Mouse (Mus musculus): ENCODE results near the gene Hyal1. TPM values are rescaled to one million over a fixed set of nuclear protein-coding genes. Genes with fewer than 3 reads are reported as not detected.
A peak's percentile ranks its signal among the peaks of the same experiment; 100 is the strongest.

Gene Hyal1
- polyA plus RNA-seq, 1 experiment from 2014 or later, result 6.4 TPM

GRCm38 (mm10) chr9:107607036-107607435 lies 30.3 kb downstream of the Hyal1 start:
- peaks cover 10% of the 10 kb centered on the region for H3K4me1 ChIP-seq (ENCODE audit: control insufficient read depth, insufficient read depth, low read depth, low read length)

DNA sequence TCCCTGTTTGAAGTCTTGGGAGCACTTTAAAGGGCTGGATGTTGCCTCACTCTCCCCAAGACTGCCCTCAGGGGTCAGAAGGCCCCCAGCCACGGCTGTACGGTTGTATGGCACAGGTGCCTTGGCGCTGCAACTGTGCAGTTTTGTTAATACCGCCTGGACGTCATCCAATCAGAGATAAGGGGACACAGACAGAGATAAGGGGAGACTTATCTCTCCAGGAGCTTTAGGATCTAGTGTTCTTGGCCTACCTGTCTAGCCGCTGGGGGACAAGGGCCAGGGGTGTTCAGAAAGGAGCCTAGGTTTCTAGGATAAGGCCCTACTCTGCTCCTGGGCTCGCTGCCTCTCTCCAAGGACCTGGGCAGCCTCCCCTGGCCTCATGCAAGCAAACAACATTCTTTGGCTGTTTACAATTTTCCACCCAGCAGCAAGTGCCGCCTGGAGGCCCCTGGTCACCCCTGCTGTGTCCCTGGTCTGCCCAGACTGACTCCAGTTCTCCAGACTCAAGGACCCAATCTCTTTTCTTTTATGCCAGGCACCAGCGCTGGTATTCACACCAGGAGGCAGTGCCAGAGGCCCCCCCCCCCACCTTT lies 31.0 kb downstream of the Hyal1 start:
- no peak for ATAC-seq
- 55% methylated on average over 9 of the region's 9 CpGs for WGBS
- Histone ChIP-seq H3K4me3 (ENCODE audit: low read length) (no peak overlapping the region), H3K36me3 (ENCODE audit: control insufficient read depth, insufficient read depth, low read length) (no peaks in the 10 kb centered on the region), H3K9ac (ENCODE audit: low read depth, low read length) (no peak overlapping the region), H3K27me3 (replicated peaks; ENCODE audit: control insufficient read depth, insufficient read depth, low read length) (no peaks in the 10 kb centered on the region; the same call in 1 of the 2 replicates), H3K4me1 (ENCODE audit: control insufficient read depth, insufficient read depth, low read depth, low read length) (peaks cover 11% of the 10 kb centered on the region), H3K9me3 (ENCODE audit: control insufficient read depth, low read length) (no peaks in the 10 kb centered on the region), H3K4me2 (ENCODE audit: low read length) (no peak overlapping the region), H3K27ac (ENCODE audit: low read depth, low read length) (peak overlapping the region; percentile 14; the same call in 1 of the 2 replicates)

More at GRCm38 (mm10) chr9:107607036-107607435, 30.3 kb downstream of the Hyal1 start:
- WGBS, result 60% methylated on average over 2 of the region's 2 CpGs
- Histone ChIP-seq H3K9me3 (ENCODE audit: control insufficient read depth, low read length) (no peaks in the 10 kb centered on the region), H3K9ac (ENCODE audit: low read depth, low read length) (no peak overlapping the region), H3K4me3 (ENCODE audit: low read length) (no peak overlapping the region), H3K27me3 (replicated peaks; ENCODE audit: control insufficient read depth, insufficient read depth, low read length) (no peaks in the 10 kb centered on the region; the same call in 1 of the 2 replicates), H3K4me2 (ENCODE audit: low read length) (no peak overlapping the region), H3K27ac (ENCODE audit: low read depth, low read length) (no peak overlapping the region), H3K36me3 (ENCODE audit: control insufficient read depth, insufficient read depth, low read length) (no peaks in the 10 kb centered on the region)
- no peak for ATAC-seq

DNA sequence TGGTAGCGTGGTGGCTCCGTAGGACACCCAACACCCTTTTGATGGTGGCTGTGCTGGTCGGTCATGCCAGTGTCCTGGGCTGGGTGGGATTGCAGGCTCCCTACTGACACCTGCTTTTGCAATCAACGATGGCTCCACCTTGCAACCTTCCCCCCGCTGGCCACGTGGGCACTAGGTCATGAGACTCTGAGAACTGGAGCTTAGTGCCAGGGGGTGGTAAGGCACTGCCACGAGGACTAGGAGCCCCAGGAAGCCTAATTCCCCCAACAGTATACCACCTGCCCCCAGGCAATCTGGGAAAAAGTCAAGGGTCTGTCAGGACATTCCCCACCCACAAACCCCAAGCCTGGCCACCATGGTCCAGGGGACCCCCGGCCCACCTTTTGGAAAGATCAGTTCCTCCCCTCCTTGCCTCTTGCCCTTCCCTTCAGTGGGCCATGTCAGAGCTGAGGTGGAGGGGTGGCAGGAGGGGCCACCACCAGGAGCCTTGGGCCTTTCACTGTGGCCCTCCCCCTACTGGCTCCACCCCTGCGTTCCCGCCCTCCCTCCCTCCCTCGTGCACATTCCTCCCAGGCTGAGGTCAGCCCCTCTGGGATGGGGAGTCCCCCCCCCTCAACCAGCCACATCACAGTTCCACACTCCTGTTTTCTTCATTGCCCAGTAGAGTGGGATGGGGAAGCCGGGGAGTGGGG lies 32.2 kb downstream of the Hyal1 start, which contains the start of gene Sema3b:
TSS of gene Sema3b (minus strand) at position 489 of the 692 bp plus-strand sequence.
- 0 out of 2 replicates have a peak within 1 kb of the TSS, but pooled peaks have one; percentile 20 for H3K9ac ChIP-seq (ENCODE audit: low read depth, low read length)
- no peak within 1 kb of the TSS for H3K4me3 ChIP-seq (ENCODE audit: low read length)
- H3K4me1 ChIP-seq (ENCODE audit: control insufficient read depth, insufficient read depth, low read depth, low read length), result peaks cover 11% of the 10 kb centered on the region
- ATAC-seq, result no peak
- H3K4me2 ChIP-seq (ENCODE audit: low read length), result no peak within 1 kb of the TSS
- no peak within 1 kb of the TSS; the same call in 1 of the 2 replicates for H3K27ac ChIP-seq (ENCODE audit: low read depth, low read length)
- no peaks in the 10 kb centered on the region; the same call in 1 of the 2 replicates for H3K27me3 ChIP-seq (replicated peaks; ENCODE audit: control insufficient read depth, insufficient read depth, low read length)
- no peaks in the 10 kb centered on the region for H3K9me3 ChIP-seq (ENCODE audit: control insufficient read depth, low read length)
- H3K36me3 ChIP-seq (ENCODE audit: control insufficient read depth, insufficient read depth, low read length), result peaks cover under 1% of the 10 kb centered on the region; the same call in 1 of the 2 replicates
- 42% methylated on average over 12 of the region's 12 CpGs for WGBS

DNA sequence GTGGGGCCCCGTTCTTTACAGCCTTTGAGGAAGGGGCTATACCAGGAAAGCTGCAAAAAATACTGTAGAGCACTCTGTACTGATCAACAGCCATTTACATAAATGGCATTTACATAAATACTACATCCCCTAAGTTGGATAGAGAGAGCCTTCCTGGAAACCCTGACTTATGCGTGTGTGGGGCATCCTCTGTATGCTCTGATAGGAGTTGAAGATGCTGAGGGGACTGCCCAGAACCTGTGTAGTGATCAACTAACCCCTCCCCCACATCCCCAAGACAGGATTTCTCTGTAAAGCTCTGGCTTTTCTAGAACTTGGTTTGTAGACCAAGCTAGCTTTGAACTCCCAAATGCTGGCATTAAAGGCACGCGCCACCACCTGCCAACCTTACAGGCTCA lies 32.7 kb downstream of the Hyal1 start:
- no peak overlapping the region for H3K4me3 ChIP-seq (ENCODE audit: low read length)
- ATAC-seq, result no peak

DNA sequence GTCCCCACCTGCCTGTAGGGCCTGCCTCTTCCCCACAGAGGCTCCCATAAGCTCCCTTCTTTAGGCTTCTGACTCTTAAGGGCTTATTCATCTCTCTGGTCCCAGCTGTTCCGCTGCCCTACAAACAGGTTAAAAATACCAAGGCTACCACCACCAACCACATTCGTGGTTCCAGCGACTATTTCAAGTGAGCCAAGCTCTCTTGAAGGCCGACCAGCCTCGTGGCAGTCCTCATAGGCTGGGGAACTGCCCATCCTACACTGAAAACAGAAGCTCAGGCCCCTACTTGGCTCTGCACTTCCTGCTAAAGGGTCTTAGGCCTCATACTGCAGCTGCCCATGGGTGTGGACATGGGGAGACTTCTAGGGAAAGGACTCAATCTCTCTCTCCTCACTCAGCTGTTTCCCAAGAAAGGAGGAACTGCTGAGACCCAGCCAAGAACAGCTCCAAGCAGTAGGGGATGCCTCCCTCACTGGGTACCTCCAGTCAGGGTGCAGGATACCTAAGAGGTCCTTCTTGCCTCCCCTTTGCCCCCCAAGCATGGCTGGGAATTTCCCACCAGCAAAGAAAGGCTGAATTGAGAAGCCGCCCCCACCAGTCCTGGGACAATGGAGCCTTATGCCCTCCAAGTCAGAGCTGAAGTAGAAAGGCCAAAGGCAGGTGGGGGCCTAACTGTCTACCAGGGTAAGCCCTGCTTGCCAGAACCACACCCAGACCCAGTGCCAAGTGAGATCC lies 34.9 kb downstream of the Hyal1 start:
- no peak for ATAC-seq
- WGBS, result 58% methylated on average over 6 of the region's 6 CpGs
- H3K27ac ChIP-seq (ENCODE audit: low read depth, low read length), result peak overlapping the region; percentile 99
- H3K9ac ChIP-seq (ENCODE audit: low read depth, low read length), result peak overlapping the region; percentile 77
- peak overlapping the region; percentile 87 for H3K4me2 ChIP-seq (ENCODE audit: low read length)
- peak overlapping the region; percentile 44 for H3K4me3 ChIP-seq (ENCODE audit: low read length)
- no peaks in the 10 kb centered on the region for H3K9me3 ChIP-seq (ENCODE audit: control insufficient read depth, low read length)
- no peaks in the 10 kb centered on the region for H3K27me3 ChIP-seq (replicated peaks; ENCODE audit: control insufficient read depth, insufficient read depth, low read length)
- peaks cover 20% of the 10 kb centered on the region for H3K36me3 ChIP-seq (ENCODE audit: control insufficient read depth, insufficient read depth, low read length)
- H3K4me1 ChIP-seq (ENCODE audit: control insufficient read depth, insufficient read depth, low read depth, low read length), result peaks cover 11% of the 10 kb centered on the region

More for the DNA sequence above, 32.7 kb downstream of the Hyal1 start:
- Histone ChIP-seq H3K4me2 (ENCODE audit: low read length) (no peak overlapping the region), H3K9me3 (ENCODE audit: control insufficient read depth, low read length) (no peaks in the 10 kb centered on the region), H3K9ac (ENCODE audit: low read depth, low read length) (no peak overlapping the region), H3K27me3 (replicated peaks; ENCODE audit: control insufficient read depth, insufficient read depth, low read length) (no peaks in the 10 kb centered on the region; the same call in 1 of the 2 replicates), H3K36me3 (ENCODE audit: control insufficient read depth, insufficient read depth, low read length) (peaks cover 3% of the 10 kb centered on the region; the same call in 1 of the 2 replicates), H3K27ac (ENCODE audit: low read depth, low read length) (no peak overlapping the region), H3K4me1 (ENCODE audit: control insufficient read depth, insufficient read depth, low read depth, low read length) (peaks cover 11% of the 10 kb centered on the region)
- 63% methylated on average over 4 of the region's 4 CpGs for WGBS

- H3K4me1 ChIP-seq (ENCODE audit: control insufficient read depth, insufficient read depth, low read depth, low read length), result peaks cover 11% of the 10 kb centered on the region
- no peaks in the 10 kb centered on the region for H3K27me3 ChIP-seq (replicated peaks; ENCODE audit: control insufficient read depth, insufficient read depth, low read length)
- peaks cover 23% of the 10 kb centered on the region for H3K36me3 ChIP-seq (ENCODE audit: control insufficient read depth, insufficient read depth, low read length)
- 3% methylated on average over 31 of the region's 48 CpGs for WGBS
- H3K4me2 ChIP-seq (ENCODE audit: low read length), result peak overlapping the region; percentile 87
- H3K4me3 ChIP-seq (ENCODE audit: low read length), result peak overlapping the region; percentile 44
- ATAC-seq, result peak; percentile 94
- peak overlapping the region; percentile 77 for H3K9ac ChIP-seq (ENCODE audit: low read depth, low read length)
- no peaks in the 10 kb centered on the region for H3K9me3 ChIP-seq (ENCODE audit: control insufficient read depth, low read length)
- H3K27ac ChIP-seq (ENCODE audit: low read depth, low read length), result peak overlapping the region; percentile 99
Measured at GRCm38 (mm10) chr9:107612191-107612944, 35.6 kb downstream of the Hyal1 start.

- Histone ChIP-seq H3K36me3 (ENCODE audit: control insufficient read depth, insufficient read depth, low read length) (peaks cover 23% of the 10 kb centered on the region), H3K4me3 (ENCODE audit: low read length) (peak overlapping the region; percentile 44), H3K27me3 (replicated peaks; ENCODE audit: control insufficient read depth, insufficient read depth, low read length) (no peaks in the 10 kb centered on the region), H3K27ac (ENCODE audit: low read depth, low read length) (peak overlapping the region; percentile 99), H3K4me2 (ENCODE audit: low read length) (peak overlapping the region; percentile 87), H3K4me1 (ENCODE audit: control insufficient read depth, insufficient read depth, low read depth, low read length) (peaks cover 11% of the 10 kb centered on the region), H3K9me3 (ENCODE audit: control insufficient read depth, low read length) (no peaks in the 10 kb centered on the region), H3K9ac (ENCODE audit: low read depth, low read length) (no peak overlapping the region; the same call in 1 of the 2 replicates)
- 10% methylated on average over 12 of the region's 12 CpGs for WGBS
- ATAC-seq, result peak; percentile 21
Measured at GRCm38 (mm10) chr9:107612945-107613569, 36.3 kb downstream of the Hyal1 start.

DNA sequence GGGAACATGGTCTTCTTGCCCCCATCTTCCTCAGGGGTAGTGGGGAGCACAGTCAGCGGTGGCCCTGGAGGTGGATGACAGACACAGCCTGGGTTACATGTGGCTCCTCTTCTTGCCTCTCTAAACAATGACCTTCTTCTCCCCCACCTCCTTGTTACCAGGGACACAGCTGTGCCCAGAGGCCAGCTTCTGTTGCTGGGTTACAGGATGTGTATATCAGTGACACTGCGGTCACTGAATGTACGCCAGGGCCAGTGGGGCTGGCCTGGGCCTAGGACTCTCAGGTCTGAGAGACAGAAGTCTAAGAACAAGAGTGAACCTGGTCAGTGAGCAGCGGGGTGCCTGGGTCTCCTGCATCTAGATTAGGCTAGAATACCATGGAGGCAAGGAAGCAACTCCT lies 38.3 kb downstream of the Hyal1 start:
- no peak for ATAC-seq
- peaks cover 18% of the 10 kb centered on the region for H3K4me1 ChIP-seq (ENCODE audit: control insufficient read depth, insufficient read depth, low read depth, low read length)

More for the DNA sequence above, 38.3 kb downstream of the Hyal1 start:
- Histone ChIP-seq H3K36me3 (ENCODE audit: control insufficient read depth, insufficient read depth, low read length) (peaks cover 30% of the 10 kb centered on the region), H3K27me3 (replicated peaks; ENCODE audit: control insufficient read depth, insufficient read depth, low read length) (no peaks in the 10 kb centered on the region), H3K9me3 (ENCODE audit: control insufficient read depth, low read length) (no peaks in the 10 kb centered on the region), H3K4me2 (ENCODE audit: low read length) (no peak overlapping the region), H3K9ac (ENCODE audit: low read depth, low read length) (no peak overlapping the region), H3K27ac (ENCODE audit: low read depth, low read length) (peak overlapping the region; percentile 12; the same call in 1 of the 2 replicates), H3K4me3 (ENCODE audit: low read length) (no peak overlapping the region)
- 51% methylated on average over 4 of the region's 4 CpGs for WGBS

Data from hindbrain, embryonic 16.5 days (tissue).